Mouse (Mus musculus): ENCODE data around the gene Srgap2.

DNA sequence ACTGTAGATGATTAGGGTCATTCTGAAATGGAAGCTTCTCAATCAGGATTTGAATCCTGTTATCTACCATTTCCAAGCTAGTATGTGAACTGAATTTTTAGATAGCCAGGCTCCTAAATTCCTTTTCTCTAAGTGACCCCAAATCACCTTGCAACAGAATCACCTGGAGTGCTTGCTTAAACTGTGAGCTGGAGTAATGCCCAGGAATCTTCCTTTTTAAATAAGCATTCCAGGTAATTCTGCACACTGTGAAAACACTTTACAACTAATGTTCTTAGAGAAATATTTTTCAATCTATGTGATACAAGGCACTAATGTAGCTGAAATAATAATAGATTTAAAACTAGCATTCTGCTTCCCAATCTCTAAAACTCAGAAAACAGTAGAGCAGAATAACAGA is 106.0 kb downstream of the Srgap2 start:
- TF ChIP-seq CTCF (IDR thresholded peaks at IDR 0.05; ENCODE audit: low read depth, low read length), result no peak
- TF ChIP-seq POLR2A (IDR thresholded peaks at IDR 0.05; ENCODE audit: insufficient read depth, low read length), result no peak
- TF ChIP-seq EP300 (IDR thresholded peaks at IDR 0.05; ENCODE audit: insufficient read depth, low read depth, low read length), result no peak

Measured in ES-Bruce4 (cell line).